Mouse (Mus musculus) thymus, adult 2 months (tissue): ENCODE results near the gene Erc2. TPM values are rescaled to one million over a fixed set of nuclear protein-coding genes. Genes with fewer than 3 reads are reported as not detected.

ENCODE experiments used
- DNase-seq: peaks from one replicate; pipeline ENCODE4 v3.0.0; 2021
- H3K27ac ChIP-seq: fragments of 200-500 bp; 2 replicates; pipeline ENCODE4 v1.5.1; 2012; ENCODE audit warnings: low read length, control low read depth; ENCODE audit not compliant: control insufficient read depth, insufficient read depth
- H3K27me3 ChIP-seq: fragments of 200-500 bp; 2 replicates; pipeline ENCODE4 v1.6.1; 2012; ENCODE audit warnings: mild to moderate bottlenecking, low read length, moderate library complexity, mixed read lengths; ENCODE audit not compliant: control insufficient read depth, insufficient read depth
- H3K36me3 ChIP-seq: fragments of 200-500 bp; 2 replicates; pipeline ENCODE4 v1.6.1; 2012; ENCODE audit warnings: mild to moderate bottlenecking, low read length, moderate library complexity; ENCODE audit not compliant: control insufficient read depth, insufficient read depth
- H3K4me1 ChIP-seq: fragments of 200-500 bp; replicated peaks from 2 replicates; pipeline ENCODE4 v1.6.1; 2012; ENCODE audit warnings: low read length; ENCODE audit not compliant: control insufficient read depth, insufficient read depth
- H3K4me3 ChIP-seq: fragments of 200-500 bp; 2 replicates; pipeline ENCODE4 v1.5.1; 2012; ENCODE audit warnings: mild to moderate bottlenecking, low read length, control low read depth, moderate library complexity; ENCODE audit not compliant: control insufficient read depth, insufficient read depth
- CTCF ChIP-seq: fragments of 200-500 bp; IDR thresholded peaks from 2 replicates; pipeline ENCODE4 v1.5.1; 2012; ENCODE audit warnings: mild to moderate bottlenecking, control low read depth, low read length, moderate library complexity, borderline replicate concordance; ENCODE audit not compliant: control insufficient read depth, poor library complexity, insufficient read depth; ENCODE audit errors: extremely low read depth
- POLR2A ChIP-seq: fragments of 200-500 bp; IDR thresholded peaks from 2 replicates; pipeline ENCODE4 v1.6.1; 2012; ENCODE audit warnings: mild to moderate bottlenecking, low read length, control low read depth, moderate library complexity; ENCODE audit not compliant: control insufficient read depth, poor library complexity, insufficient read depth; ENCODE audit errors: extremely low read depth
- WGBS: fragments of 180-500 bp; shearing (Covaris S2); methylation state at CpG from one replicate; pipeline ENCODE4 v1.1.7; 2018; 5-methylcytosine and 5-hydroxymethylcytosine counted together
- polyA plus RNA-seq: library from polyadenylated mRNA; depleted of rRNA; stranded (reverse); fragments of >200 nt; gene quantifications from 2 replicates; pipeline ENCODE4 v1.2.3, GENCODE M21; 2012

Gene Erc2
- polyA plus RNA-seq, 1 experiment = 0.18 TPM

GRCm38 (mm10) chr14:28231241-28231640 is 609.0 kb downstream of the Erc2 start:
- Histone ChIP-seq H3K27me3 (no peaks in the 10 kb centered on the region), H3K4me1 (no peaks in the 10 kb centered on the region), H3K27ac (no peak overlapping the region), H3K36me3 (no peaks in the 10 kb centered on the region), H3K4me3 (no peak overlapping the region)
- no peak for DNase-seq
- 78% methylated on average over 2 of the region's 2 CpGs for WGBS
- TF ChIP-seq CTCF (no peak), POLR2A (no peak)

GRCm38 (mm10) chr14:28238336-28239048 is 616.3 kb downstream of the Erc2 start:
- no peak for DNase-seq
- TF ChIP-seq POLR2A (no peak), CTCF (no peak)
- H3K4me1 ChIP-seq = no peaks in the 10 kb centered on the region
- H3K27ac ChIP-seq = no peak overlapping the region
- no peaks in the 10 kb centered on the region for H3K36me3 ChIP-seq
- 96% methylated on average over 9 of the region's 9 CpGs for WGBS
- H3K27me3 ChIP-seq = no peaks in the 10 kb centered on the region
- no peak overlapping the region for H3K4me3 ChIP-seq

- no peaks in the 10 kb centered on the region for H3K4me1 ChIP-seq
- no peaks in the 10 kb centered on the region for H3K27me3 ChIP-seq
- H3K27ac ChIP-seq = no peak overlapping the region
- H3K36me3 ChIP-seq = no peaks in the 10 kb centered on the region
- 24% methylated on average over 3 of the region's 3 CpGs for WGBS
- H3K4me3 ChIP-seq = no peak overlapping the region
- DNase-seq = no peak
- TF ChIP-seq POLR2A (no peak), CTCF (no peak)
Measured at GRCm38 (mm10) chr14:28240111-28240510, 617.9 kb downstream of the Erc2 start.

- Histone ChIP-seq H3K27ac (no peak overlapping the region), H3K27me3 (no peaks in the 10 kb centered on the region), H3K4me1 (no peaks in the 10 kb centered on the region), H3K4me3 (no peak overlapping the region), H3K36me3 (no peaks in the 10 kb centered on the region)
- TF ChIP-seq CTCF (no peak), POLR2A (no peak)
- DNase-seq = no peak
- 68% methylated on average over 3 of the region's 3 CpGs for WGBS
Measured at GRCm38 (mm10) chr14:28242743-28243142, 620.5 kb downstream of the Erc2 start.

- Histone ChIP-seq H3K4me3 (no peak overlapping the region), H3K4me1 (no peaks in the 10 kb centered on the region), H3K27ac (no peak overlapping the region), H3K36me3 (no peaks in the 10 kb centered on the region), H3K27me3 (no peaks in the 10 kb centered on the region)
- no peak for DNase-seq
- TF ChIP-seq CTCF (no peak), POLR2A (no peak)
- 92% methylated on average over 4 of the region's 4 CpGs for WGBS
Measured at GRCm38 (mm10) chr14:28243474-28243873, 621.2 kb downstream of the Erc2 start.

- DNase-seq = no peak
- no peak overlapping the region for H3K27ac ChIP-seq
Measured at GRCm38 (mm10) chr14:28262706-28263105, 640.5 kb downstream of the Erc2 start.

More at GRCm38 (mm10) chr14:28262706-28263105, 640.5 kb downstream of the Erc2 start:
- H3K4me3 ChIP-seq = no peak overlapping the region
- no peak for TF ChIP-seq CTCF
- no peak for TF ChIP-seq POLR2A
- no peaks in the 10 kb centered on the region for H3K36me3 ChIP-seq
- H3K27me3 ChIP-seq = no peaks in the 10 kb centered on the region
- H3K4me1 ChIP-seq = no peaks in the 10 kb centered on the region
- 59% methylated on average over 4 of the region's 4 CpGs for WGBS
